Mouse (Mus musculus) E14TG2a.4 (cell line): ENCODE results near the gene Prrx2.

Source experiments
- CTCF ChIP-seq: conservative IDR thresholded peaks from 2 replicates; pipeline ENCODE4 v1.5.1; 2014; ENCODE audit warnings: low read length
- NANOG ChIP-seq: IDR thresholded peaks from 2 replicates; pipeline ENCODE4 v1.6.1; 2014; ENCODE audit warnings: borderline replicate concordance, low read length, mixed read lengths

GRCm38 (mm10) chr2:30881215-30881614 lies 46.4 kb downstream of the Prrx2 start:
- TF ChIP-seq CTCF (no peak), NANOG (no peak)
